Mouse (Mus musculus) stomach, postnatal 0 days (tissue): ENCODE data around the gene Dennd4b.

Source experiments
- CTCF ChIP-seq: IDR thresholded peaks from 2 replicates; pipeline ENCODE4 v1.5.1; 2016; ENCODE audit warnings: antibody characterized with exemption, low read depth, mild to moderate bottlenecking, moderate library complexity
- EP300 ChIP-seq: optimal IDR thresholded peaks from 2 replicates; pipeline ENCODE3; 2016; ENCODE audit warnings: antibody characterized with exemption

- TF ChIP-seq CTCF (no peak), EP300 (no peak)
Observed at GRCm38 (mm10) chr3:90314241-90314640, 49.3 kb downstream of the Dennd4b start.
